Mouse (Mus musculus): ENCODE measurements around the gene Olfr1157.

The Olfr1157 gene

DNA sequence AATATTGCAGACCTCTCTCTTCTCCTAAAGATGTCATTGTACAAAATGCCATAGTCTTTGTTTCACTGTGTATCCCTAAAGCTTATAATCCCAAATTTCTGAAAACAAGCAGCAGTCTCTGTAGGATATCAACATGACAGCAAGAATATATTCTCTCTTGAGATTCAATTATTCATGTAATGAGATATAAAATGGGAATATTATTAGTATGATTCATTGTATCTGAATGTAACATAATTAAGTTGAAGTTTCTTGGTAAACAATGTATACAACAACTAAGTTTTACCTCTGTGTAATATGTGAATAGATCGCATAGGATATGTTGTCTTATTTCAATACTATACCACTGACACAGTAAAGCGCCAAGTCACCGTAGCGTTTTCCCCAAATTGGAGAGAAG lies at the start of gene Olfr1157:
Gene Olfr1157, minus strand, starts transcription at position 101 of the 400 bp plus-strand sequence.
- no peak for DNase-seq (ENCODE audit: low spot score)

- DNase-seq (ENCODE audit: low spot score): no peak
Measured at GRCm38 (mm10) chr2:88007515-88008318, 39.6 kb upstream of the Olfr1157 start, which contains the start of gene Olfr1160. Olfr1160 (minus strand) TSS chr2:88008268.

GRCm38 (mm10) chr2:87989813-87990212 lies 21.7 kb upstream of the Olfr1157 start, which contains the start of gene Olfr1158:
Olfr1158 (plus strand) TSS chr2:87990113.
- no peak for DNase-seq (ENCODE audit: low spot score)

DNA sequence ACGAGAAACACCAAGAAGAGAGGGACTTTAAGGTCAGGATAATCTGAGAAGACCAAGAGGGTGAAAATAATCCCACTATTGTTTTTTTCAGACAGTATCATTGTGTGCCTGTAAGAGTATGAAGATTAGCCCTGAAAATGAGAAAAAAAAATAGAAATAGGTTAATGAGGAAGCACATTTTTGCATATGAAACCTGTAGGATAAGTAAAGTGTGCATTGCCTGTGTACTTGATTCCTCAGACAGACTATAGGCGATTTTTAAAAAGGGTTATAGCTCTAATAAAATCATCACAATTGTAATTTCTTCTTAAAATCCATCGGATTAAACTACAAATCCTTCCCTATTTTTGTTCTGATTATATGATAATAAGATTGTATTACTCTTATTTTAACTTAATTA lies 6.5 kb upstream of the Olfr1157 start, which contains the start of gene Olfr74:
Gene Olfr74, minus strand, starts transcription at position 101 of the 400 bp plus-strand sequence.
- DNase-seq (ENCODE audit: low spot score): no peak

DNA sequence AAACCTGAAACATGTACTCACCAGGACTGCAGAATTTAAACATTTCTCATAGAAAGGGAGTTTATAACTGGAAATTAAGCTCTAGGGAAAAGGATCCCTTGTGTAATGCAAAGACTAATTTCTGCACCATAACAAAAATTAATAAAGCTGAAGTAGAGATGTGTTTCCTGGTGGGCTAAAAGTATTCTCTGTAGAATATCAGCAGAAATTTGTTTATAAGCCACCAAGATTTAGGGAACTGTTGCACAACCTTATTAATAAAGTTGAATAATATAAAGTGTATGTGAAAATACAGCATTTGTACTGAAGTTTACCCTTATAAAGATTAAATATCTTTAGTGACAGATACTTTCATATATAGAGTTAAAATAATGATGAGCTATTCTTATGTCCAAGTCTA lies 15.1 kb downstream of the Olfr1157 start, which contains the start of gene Olfr1156:
Gene Olfr1156, minus strand, starts transcription at position 101 of the 400 bp plus-strand sequence.
- DNase-seq (ENCODE audit: low spot score): no peak

- DNase-seq (ENCODE audit: low spot score): no peak
Measured at GRCm38 (mm10) chr2:87945037-87945436, 23.1 kb downstream of the Olfr1157 start, which contains the start of gene Olfr1155. Olfr1155 (minus strand) TSS chr2:87945137.
